Mouse (Mus musculus) spleen, adult 2 months (tissue): ENCODE measurements around the gene Myo16.

Experiments
- CTCF ChIP-seq: fragments of 200-500 bp; IDR thresholded peaks from 2 replicates; pipeline ENCODE4 v1.5.1; 2011; ENCODE audit warnings: mild to moderate bottlenecking, inconsistent platforms; ENCODE audit not compliant: insufficient read depth, insufficient read length, insufficient replicate concordance; ENCODE audit errors: extremely low read depth
- POLR2A ChIP-seq: fragments of 200-500 bp; IDR thresholded peaks from 2 replicates; pipeline ENCODE4 v1.6.1; 2011; ENCODE audit warnings: low read depth, low read length, inconsistent platforms

DNA sequence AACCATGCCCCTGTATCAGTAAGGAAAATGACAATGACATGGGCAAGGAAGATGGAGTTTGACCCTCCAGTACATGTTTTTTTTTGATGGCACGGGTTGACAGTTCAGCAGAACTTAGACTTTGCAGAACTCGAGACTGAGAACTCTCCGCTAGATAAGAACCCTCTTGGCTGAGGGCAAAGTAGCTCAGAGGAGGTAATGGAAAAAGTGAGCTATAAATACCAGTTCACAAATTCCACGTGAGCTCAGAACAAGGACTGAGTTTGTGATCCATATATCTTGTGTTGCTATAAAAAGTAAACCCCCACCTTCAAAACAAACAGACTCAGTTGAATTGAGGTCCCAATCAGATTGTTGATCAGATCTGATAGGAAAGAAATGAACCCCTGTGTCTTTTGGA, 489.5 kb downstream of the Myo16 start:
- TF ChIP-seq POLR2A: no peak
- no peak for TF ChIP-seq CTCF
